Mouse (Mus musculus) cerebellum, adult 2 months (tissue): ENCODE measurements at regions not wholly inside any gene's neighbourhood (a gene's known extent, or its start where the extent isn't known, plus 50 kb on each side); places are given as distances from the start of the nearest gene placed in this dataset.

Source experiments
- DNase-seq, 2 experiments: peaks; one replicate each; pipeline ENCODE4 v3.0.0; 2021
- H3K27ac ChIP-seq: fragments of 200-500 bp; 2 replicates; pipeline ENCODE4 v1.5.1; 2012; ENCODE audit warnings: low read length, control low read depth, inconsistent platforms; ENCODE audit not compliant: insufficient read depth
- H3K27me3 ChIP-seq: fragments of 200-500 bp; 2 replicates; pipeline ENCODE4 v1.6.1; 2012; ENCODE audit warnings: inconsistent platforms, mild to moderate bottlenecking, low read length, moderate library complexity; ENCODE audit not compliant: control insufficient read depth, insufficient read depth
- H3K4me1 ChIP-seq: fragments of 200-500 bp; 2 replicates; pipeline ENCODE4 v1.6.1; 2011; ENCODE audit warnings: low read length; ENCODE audit not compliant: control insufficient read depth, insufficient read depth
- H3K4me3 ChIP-seq: fragments of 200-500 bp; replicated peaks from 2 replicates; pipeline ENCODE3; 2011; ENCODE audit warnings: mild to moderate bottlenecking, low read depth, low read length, control low read depth; ENCODE audit not compliant: insufficient read depth
- CTCF ChIP-seq: fragments of 200-500 bp; IDR thresholded peaks from 2 replicates; pipeline ENCODE4 v1.5.1; 2011; ENCODE audit warnings: low read depth, mild to moderate bottlenecking, control low read depth, low read length, moderate library complexity, borderline replicate concordance; ENCODE audit not compliant: insufficient read depth
- POLR2A ChIP-seq: fragments of 200-500 bp; IDR thresholded peaks from 2 replicates; pipeline ENCODE4 v1.6.1; 2011; ENCODE audit warnings: low read length, control low read depth, borderline replicate concordance; ENCODE audit not compliant: insufficient read depth
- WGBS: fragments of 180-500 bp; shearing (Covaris S2); methylation state at CpG from one replicate; pipeline ENCODE4 v1.1.7; 2018; 5-methylcytosine and 5-hydroxymethylcytosine counted together

- TF ChIP-seq CTCF (no peak), POLR2A (no peak)
- Histone ChIP-seq H3K27ac (no peak overlapping the region), H3K4me3 (no peak overlapping the region), H3K27me3 (no peaks in the 10 kb centered on the region), H3K4me1 (no peaks in the 10 kb centered on the region)
- WGBS = 33% methylated on average over 9 of the region's 9 CpGs
- no peak for DNase-seq
These were observed 377.0 kb upstream of the Nr2f1 start for GRCm38 (mm10) chr13:78576300-78577296.

- Histone ChIP-seq H3K4me1 (no peaks in the 10 kb centered on the region), H3K27me3 (no peaks in the 10 kb centered on the region), H3K4me3 (no peak overlapping the region), H3K27ac (no peak overlapping the region)
- no peak for DNase-seq
- TF ChIP-seq POLR2A (no peak), CTCF (no peak)
- 55% methylated on average over 2 of the region's 2 CpGs for WGBS
These were observed 371.5 kb upstream of the Nr2f1 start for GRCm38 (mm10) chr13:78571093-78571492.

DNA sequence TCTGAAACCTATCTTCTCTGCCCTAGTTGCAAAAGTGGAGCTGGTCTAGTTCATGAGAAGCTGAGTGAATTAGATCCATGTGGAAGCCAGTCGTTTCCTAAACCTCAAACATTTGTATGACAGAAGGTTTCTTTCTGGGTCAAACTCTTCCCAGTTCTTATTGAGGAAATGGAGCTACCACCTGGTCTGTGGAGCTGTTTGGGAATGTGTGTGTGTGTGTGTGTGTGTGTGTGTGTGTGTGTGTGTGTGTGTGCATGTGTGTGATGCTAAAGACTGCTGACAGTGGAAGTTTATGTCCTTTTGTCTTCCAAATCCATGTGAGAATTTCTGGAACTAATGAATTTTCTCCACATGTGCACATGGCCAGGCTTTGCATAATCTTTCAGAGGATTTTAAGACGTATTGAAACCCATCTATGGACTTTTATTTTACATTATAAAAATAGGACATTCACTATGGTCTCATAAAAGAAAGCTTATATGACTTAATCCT, 324.9 kb upstream of the Nr2f1 start:
- TF ChIP-seq POLR2A = no peak
- TF ChIP-seq CTCF = no peak
- no peak for DNase-seq
- 22% methylated on average over 2 of the region's 2 CpGs for WGBS
- no peak overlapping the region for H3K4me3 ChIP-seq
- H3K27me3 ChIP-seq = no peaks in the 10 kb centered on the region
- no peaks in the 10 kb centered on the region for H3K4me1 ChIP-seq
- no peak overlapping the region for H3K27ac ChIP-seq

GRCm38 (mm10) chr13:78520771-78521170, 321.2 kb upstream of the Nr2f1 start:
- no peaks in the 10 kb centered on the region for H3K4me1 ChIP-seq
- no peak for DNase-seq
- WGBS = 91% methylated on average over 1 of the region's 1 CpGs
- no peak overlapping the region for H3K27ac ChIP-seq
- H3K4me3 ChIP-seq = no peak overlapping the region
- TF ChIP-seq CTCF (no peak), POLR2A (no peak)
- H3K27me3 ChIP-seq = no peaks in the 10 kb centered on the region

GRCm38 (mm10) chr13:78520186-78520585, 320.6 kb upstream of the Nr2f1 start:
- no peak overlapping the region for H3K4me3 ChIP-seq
- no peak for TF ChIP-seq POLR2A
- no peak for TF ChIP-seq CTCF
- DNase-seq = no peak
- 88% methylated on average over 3 of the region's 3 CpGs for WGBS
- no peaks in the 10 kb centered on the region for H3K27me3 ChIP-seq
- H3K27ac ChIP-seq = no peak overlapping the region
- no peaks in the 10 kb centered on the region for H3K4me1 ChIP-seq

DNA sequence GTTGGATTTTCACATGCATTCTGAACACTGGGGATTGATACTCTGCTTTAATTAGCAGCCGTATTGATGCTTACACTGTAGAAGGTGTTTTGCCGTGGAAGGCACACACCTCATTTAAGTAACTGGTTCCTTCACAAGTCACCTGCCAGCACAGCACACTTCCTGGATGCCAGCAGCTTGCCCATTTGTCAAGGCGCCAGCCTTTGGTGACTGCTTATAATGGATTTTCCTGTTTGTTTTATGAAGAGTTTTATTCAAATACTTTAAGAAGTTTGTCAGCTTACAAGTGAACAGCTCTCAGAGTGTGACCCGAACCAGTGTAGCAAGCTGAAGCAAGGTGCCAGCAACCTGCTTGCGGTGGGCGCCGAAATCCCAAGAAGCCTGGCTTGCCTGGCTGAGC, 301.0 kb upstream of the Nr2f1 start:
- no peak for DNase-seq
- 69% methylated on average over 7 of the region's 7 CpGs for WGBS
- Histone ChIP-seq H3K4me1 (no peaks in the 10 kb centered on the region), H3K27ac (no peak overlapping the region), H3K4me3 (no peak overlapping the region), H3K27me3 (no peaks in the 10 kb centered on the region)
- TF ChIP-seq POLR2A = no peak
- no peak for TF ChIP-seq CTCF

DNA sequence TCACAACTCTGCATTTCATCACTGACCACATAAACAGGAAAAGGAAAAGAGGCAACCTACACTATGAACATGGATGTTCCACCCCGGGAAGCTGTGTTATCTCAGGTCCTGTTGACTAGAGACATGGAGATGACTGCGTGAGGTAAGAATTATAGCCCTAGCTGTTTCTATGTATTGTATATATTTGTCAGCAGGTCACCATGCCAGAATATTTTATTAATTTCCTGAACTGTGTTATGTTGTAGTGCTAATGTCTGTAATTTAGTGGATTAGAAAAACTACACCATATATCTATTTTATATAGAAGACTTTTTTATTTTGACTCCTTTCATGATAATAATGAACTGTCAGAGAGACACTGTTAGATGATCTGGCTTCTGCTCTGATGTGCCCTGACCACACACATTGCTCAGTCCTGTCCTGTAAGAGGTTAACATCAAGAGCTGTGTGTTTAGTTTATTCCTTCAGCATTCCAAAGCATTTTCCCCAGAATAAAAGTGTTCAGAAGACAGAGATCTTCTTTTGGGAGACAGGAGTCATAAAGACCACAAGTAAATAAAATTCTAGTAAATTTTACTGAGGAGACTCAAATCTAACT, 284.3 kb upstream of the Nr2f1 start:
- TF ChIP-seq CTCF (no peak), POLR2A (no peak)
- WGBS = 78% methylated on average over 2 of the region's 2 CpGs
- no peak for DNase-seq
- Histone ChIP-seq H3K4me1 (no peaks in the 10 kb centered on the region), H3K27ac (no peak overlapping the region), H3K4me3 (no peak overlapping the region), H3K27me3 (no peaks in the 10 kb centered on the region)
